Mouse (Mus musculus): ENCODE measurements around the gene Zfp429.

DNA sequence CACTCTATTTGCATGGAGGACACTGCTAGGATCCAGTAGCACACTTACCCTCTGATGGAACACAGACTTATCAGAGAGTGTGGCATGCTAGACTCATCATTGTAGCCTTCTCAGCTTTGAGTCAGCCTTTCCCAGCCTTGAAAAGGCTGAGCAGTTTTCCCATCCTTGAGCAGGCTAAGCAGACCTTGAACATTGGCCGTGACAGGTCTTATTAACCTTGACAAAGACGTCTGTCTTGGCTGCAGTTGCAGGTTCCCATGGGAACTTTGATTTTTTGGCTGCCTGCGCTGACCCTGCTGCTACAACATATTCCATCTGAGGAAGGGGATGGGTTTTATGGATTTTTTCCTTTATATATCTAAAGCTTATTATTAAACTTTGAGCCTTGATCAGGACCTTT, 28.5 kb upstream of the Zfp429 start:
- TF ChIP-seq CTCF (IDR thresholded peaks at IDR 0.05; ENCODE audit: control insufficient read depth, insufficient read depth, insufficient replicate concordance, low read depth, low read length) (no peak), POLR2A (IDR thresholded peaks at IDR 0.05; ENCODE audit: control insufficient read depth, low read depth, low read length) (no peak)
